Comparison of ENCODE assay signal across 8 mouse cellular contexts in the genomic region with DNA sequence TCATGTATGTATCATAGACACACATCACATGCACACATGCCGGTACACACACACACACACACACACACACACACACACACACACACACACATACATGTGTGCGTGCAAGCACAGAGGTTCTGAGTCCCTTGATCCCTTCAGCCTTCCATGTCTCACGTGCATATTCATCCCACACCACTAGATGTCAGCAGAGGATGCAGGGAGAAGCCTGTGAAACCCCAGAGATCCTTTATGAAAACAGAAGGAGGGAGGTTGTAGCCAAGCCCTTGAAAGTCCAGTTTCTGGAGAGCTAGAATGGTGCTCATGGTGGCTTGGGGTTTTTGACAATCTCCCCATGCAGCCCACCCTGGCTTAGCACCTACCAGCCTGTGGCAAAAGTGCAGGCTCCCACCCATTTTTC.
A peak's percentile ranks its signal among the peaks of the same experiment; 100 is the strongest.
DNase-seq lines count a peak whose midpoint lies in the region; ATAC-seq and TF ChIP-seq lines count a peak whose summit lies in the region.
"Not testable (repeated sequence)": the region's sequence is repeated elsewhere in the genome, so short reads cannot be mapped to it uniquely, and the experiment has no call there.

No protein-coding gene starts in this region.

- not testable (repeated sequence) for H3K27ac ChIP-seq in forebrain, embryonic 15.5 days (replicated peaks); lung, embryonic 14.5 days (ENCODE audit: low read depth)

- peak; percentile 14 for DNase-seq in ES-CJ7 (ENCODE audit: low read depth, low spot score)
- peak; percentile 71 for DNase-seq in cerebellum, adult 11 months
- peak; percentile 89 for DNase-seq in heart, postnatal 4 days
- peak; percentile 89 for DNase-seq in layer of hippocampus, adult 11-12 months (ENCODE audit: low spot score)
- peak; percentile 27 for DNase-seq in lung, embryonic 14.5 days
- peak; percentile 54 for DNase-seq in thymus, postnatal 0 days (ENCODE audit: low spot score)

- peak; percentile 51 for ATAC-seq in forebrain, embryonic 15.5 days (replicated peaks)
- ATAC-seq in lung, embryonic 14.5 days (ENCODE audit: insufficient read depth) = peak; percentile 54
- peak; percentile 70 for ATAC-seq in neutrophil, adult 5-6 weeks (ENCODE audit: extremely low read depth, insufficient number of reproducible peaks, low FRiP score, poor library complexity, severe bottlenecking)

- H3K9me3 ChIP-seq in forebrain, embryonic 15.5 days; lung, embryonic 14.5 days (ENCODE audit: low read depth, low read length): not testable (repeated sequence)

- H3K36me3 ChIP-seq in forebrain, embryonic 15.5 days; lung, embryonic 14.5 days (ENCODE audit: insufficient read depth): not testable (repeated sequence)

- not testable (repeated sequence) for H3K4me1 ChIP-seq in forebrain, embryonic 15.5 days; lung, embryonic 14.5 days (ENCODE audit: insufficient read depth)

- H3K4me2 ChIP-seq in forebrain, embryonic 15.5 days (replicated peaks); lung, embryonic 14.5 days: not testable (repeated sequence)

- H3K4me3 ChIP-seq in forebrain, embryonic 15.5 days; lung, embryonic 14.5 days (ENCODE audit: low read depth, low read length): not testable (repeated sequence)

- H3K27me3 ChIP-seq in forebrain, embryonic 15.5 days; lung, embryonic 14.5 days (ENCODE audit: insufficient read depth, low read length): not testable (repeated sequence)

- WGBS in forebrain, embryonic 15.5 days = 21% methylated on average over 3 of the region's 3 CpGs
- 22% methylated on average over 3 of the region's 3 CpGs for WGBS in lung, embryonic 14.5 days

- not testable (repeated sequence) for H3K9ac ChIP-seq in forebrain, embryonic 15.5 days (replicated peaks); lung, embryonic 14.5 days

- TF ChIP-seq CTCF in lung, embryonic 14.5 days (IDR thresholded peaks at IDR 0.05; ENCODE audit: low read depth) = peak; percentile 70

Comparison
In these comparisons a context has a peak if more than half of its experiments do, and no peak if none do; other contexts are left out.
1. DNase-seq: peak in every context shown above with its lines; median percentile 89 in heart, postnatal 4 days; 89 in layer of hippocampus, adult 11-12 months; 71 in cerebellum, adult 11 months; 54 in thymus, postnatal 0 days; 27 in lung, embryonic 14.5 days; 14 in ES-CJ7.